Mouse (Mus musculus): ENCODE measurements around the gene Lipn.

DNA sequence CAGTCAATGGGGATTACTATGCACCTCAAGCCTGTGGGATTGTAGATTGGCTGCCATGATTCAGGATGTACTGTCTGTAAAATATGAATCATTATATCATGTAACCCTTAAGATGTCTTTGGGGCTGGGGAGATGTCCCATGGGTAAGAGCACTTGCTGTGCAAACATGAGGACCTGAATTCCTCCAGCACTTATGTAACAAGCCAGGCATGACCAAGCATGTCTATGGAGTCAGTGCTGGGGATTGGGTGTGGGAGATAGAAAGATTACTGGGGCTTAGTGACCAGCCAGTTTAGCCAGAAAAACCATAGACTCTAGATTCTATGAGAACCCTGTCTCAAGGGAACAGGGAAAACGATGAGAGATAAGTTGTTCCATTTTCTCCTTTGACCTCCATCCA lies 51.9 kb downstream of the Lipn start:
- TF ChIP-seq CTCF (IDR thresholded peaks at IDR 0.05) (no peak), EP300 (IDR thresholded peaks at IDR 0.05) (no peak)

Measured in lung, postnatal 0 days (tissue).